Mouse (Mus musculus) myocyte (in vitro differentiated cells): ENCODE measurements around the gene Bbs9.

Source experiments
- E2F4 ChIP-seq: IDR thresholded peaks from one replicate; pipeline ENCODE4 v1.6.1; 2011; ENCODE audit warnings: mild to moderate bottlenecking, control low read depth, moderate library complexity; ENCODE audit not compliant: insufficient read depth
- MAX ChIP-seq: IDR thresholded peaks from one replicate; pipeline ENCODE4 v1.6.1; 2011; ENCODE audit warnings: low read depth, mild to moderate bottlenecking, control low read depth
- MYOD1 ChIP-seq, 3 experiments: IDR thresholded peaks; one replicate each; pipeline ENCODE4 v1.6.1; 2011; ENCODE audit warnings: control low read depth in 2 of 3, low read depth in 2 of 3, mild to moderate bottlenecking in 2 of 3, moderate library complexity in 1 of 3; ENCODE audit not compliant: insufficient read length in 2 of 3, control insufficient read depth in 1 of 3
- POLR2A ChIP-seq: IDR thresholded peaks from one replicate; pipeline ENCODE4 v1.6.1; 2011; ENCODE audit warnings: low read depth, mild to moderate bottlenecking, control low read depth, moderate library complexity; ENCODE audit not compliant: insufficient read length
- POLR2AphosphoS2 ChIP-seq: IDR thresholded peaks from one replicate; pipeline ENCODE4 v1.6.1; 2011; ENCODE audit warnings: low read depth, control low read depth; ENCODE audit not compliant: insufficient read length
- REST ChIP-seq: IDR thresholded peaks from one replicate; pipeline ENCODE4 v1.6.1; 2011; ENCODE audit warnings: mild to moderate bottlenecking, control low read depth, moderate library complexity; ENCODE audit not compliant: insufficient read depth, insufficient read length

DNA sequence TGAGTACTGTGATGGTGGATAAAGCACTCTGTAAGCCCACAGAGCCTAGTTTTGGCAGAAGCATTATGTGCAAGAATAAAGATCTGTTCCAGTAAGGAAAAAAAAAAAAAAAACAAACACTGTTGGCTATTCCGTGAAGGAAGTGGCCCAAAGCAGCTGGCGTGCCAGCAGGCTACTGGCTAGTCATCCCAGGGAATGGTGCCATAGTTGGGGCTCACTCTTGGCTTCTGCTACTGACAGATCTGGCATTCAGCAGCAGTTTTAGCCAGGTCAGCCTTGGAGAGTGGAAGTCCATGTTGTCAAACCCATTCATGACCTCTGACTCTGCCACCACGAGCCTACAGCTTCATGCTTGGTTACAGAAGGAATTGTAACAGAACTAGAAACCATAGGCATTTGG, 13.6 kb upstream of the Bbs9 start:
- TF ChIP-seq REST (no peak), E2F4 (no peak), POLR2AphosphoS2 (no peak), POLR2A (no peak), MAX (no peak), MYOD1 (IDR thresholded peaks at IDR 0.05; ENCODE audit: control insufficient read depth in 1 of 3, insufficient read length in 2 of 3, low read depth in 2 of 3) (no peak)
